Mouse (Mus musculus): Measurements from ENCODE around the gene Pan2. TPM values are rescaled to one million over a fixed set of nuclear protein-coding genes. Genes with fewer than 3 reads are reported as not detected.
"Not testable (repeated sequence)": the region's sequence is repeated elsewhere in the genome, so short reads cannot be mapped to it uniquely, and the experiment has no call there.

Pan2 gene
- total RNA-seq, 2 experiments from 2014 or later = 5.1 to 5.4 TPM

DNA sequence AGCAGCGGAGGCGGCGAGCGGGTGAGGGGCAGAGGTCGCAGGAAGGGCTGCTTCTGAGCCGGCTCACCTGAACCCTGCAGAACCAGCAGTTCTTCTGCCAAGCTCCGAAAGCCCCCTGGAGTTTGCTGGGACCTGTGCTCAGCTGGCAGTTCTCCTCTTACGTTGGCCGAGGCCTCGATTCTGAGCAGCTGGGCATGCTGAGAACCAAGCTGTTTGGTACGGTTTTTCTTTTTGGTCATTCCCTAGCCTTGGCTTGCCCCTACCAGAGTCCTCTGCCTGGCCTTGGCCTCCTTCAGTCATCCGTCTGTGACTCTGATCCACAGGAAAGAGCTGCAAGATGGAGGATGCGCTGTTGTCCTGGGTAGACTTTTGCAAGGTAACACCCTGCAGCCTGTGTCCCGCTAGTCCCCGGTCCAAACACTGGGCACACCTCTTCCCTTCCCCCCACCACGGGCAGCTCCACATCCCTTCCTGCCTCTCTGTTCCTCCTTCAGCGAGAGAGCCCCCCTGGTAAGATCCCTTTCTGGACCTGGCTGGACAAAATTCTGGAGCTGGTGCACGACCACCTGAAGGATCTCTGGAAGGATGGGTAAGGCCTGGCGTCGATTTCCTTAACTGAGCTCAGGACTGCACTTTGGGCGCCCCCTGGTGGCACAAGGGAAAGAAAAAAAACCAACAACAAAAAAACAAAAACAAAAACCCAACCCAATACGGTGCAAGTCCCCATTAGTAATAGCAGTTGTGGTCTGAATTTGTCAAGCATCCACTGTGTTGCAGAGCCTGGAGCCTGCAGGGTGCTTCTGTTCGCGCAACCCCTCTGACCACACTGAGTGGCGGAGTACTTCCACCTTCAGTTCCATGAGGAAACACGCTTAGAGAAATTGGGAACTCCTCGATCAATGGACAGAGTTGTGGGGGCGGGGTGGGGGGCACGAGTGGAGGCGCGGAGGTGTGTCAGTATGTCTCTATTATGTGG lies 19.2 kb upstream of the Pan2 start:
- DNase-seq = no peak

DNA sequence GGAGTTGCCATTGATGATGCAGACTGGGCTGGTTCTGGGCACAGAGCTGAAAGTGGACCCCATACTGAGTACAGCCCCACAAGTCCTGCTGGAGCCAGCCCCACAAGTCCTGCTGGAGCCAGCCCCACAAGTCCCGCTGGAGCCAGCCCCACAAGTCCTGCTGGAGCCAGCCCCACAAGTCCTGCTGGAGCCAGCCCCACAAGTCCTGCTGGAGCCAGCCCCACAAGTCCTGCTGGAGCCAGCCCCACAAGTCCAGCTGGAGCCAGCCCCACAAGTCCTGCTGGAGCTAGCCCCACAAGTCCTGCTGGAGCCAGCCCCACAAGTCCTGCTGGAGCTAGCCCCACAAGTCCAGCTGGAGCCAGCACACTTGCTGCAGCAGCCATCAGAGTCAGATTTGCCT lies 12.5 kb upstream of the Pan2 start:
- DNase-seq = peak; percentile 63

DNA sequence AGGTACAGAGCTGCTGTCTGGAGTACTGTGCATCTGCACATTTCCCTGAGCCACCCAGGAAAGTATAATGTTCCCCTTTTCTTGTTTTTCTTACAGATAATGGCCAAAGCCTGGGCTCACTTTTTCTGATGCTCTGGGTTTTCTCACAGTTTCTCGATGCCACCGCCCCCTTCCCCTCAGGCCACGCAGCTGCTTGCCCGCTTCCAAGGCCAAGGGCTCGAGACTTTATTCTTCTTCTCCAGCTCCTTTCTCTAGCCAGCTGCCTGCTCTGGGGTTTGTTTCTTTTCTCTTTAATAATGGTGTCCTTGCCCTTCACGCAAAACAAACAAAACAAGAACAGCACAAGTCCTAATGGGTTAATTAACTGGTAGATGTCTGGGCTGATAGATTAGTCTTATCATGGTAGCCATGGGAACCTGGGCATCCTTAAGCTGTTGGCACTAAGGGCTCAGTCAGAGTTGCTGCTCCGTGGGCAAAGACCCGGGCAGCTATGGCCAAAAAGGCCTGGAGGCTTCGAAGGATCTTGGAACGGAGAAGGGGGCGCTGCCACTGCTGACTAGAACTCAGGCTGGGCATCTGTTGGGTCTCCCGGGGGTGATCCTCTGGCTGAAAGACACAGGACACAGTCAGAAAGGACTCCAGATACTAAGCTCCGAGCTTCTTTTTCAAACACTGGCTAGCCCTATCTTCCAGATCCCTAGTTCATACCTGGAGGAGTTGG lies 6.6 kb upstream of the Pan2 start:
- DNase-seq = no peak

DNA sequence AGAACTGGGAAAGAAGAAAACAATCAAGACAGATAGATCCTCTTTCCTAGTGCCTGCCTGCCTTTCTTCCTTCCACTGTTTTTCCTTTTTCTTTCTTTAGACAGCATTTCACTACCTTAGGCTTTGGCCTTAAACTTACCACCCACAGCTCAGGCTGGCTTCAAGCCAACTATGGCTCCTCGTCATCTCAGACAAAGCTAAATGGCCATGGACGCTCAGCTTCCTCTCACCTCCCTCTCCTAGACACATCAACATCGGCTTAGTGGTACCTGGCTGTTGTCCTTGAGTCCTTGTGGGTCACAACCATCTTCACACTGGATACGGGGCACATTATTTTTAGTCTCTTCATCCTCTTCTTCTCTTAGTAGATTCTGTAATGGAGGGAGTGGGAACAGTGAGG lies 5.9 kb upstream of the Pan2 start:
- no peak for DNase-seq

GRCm38 (mm10) chr10:128297622-128298021 lies 5.5 kb upstream of the Pan2 start:
- DNase-seq = no peak

DNA sequence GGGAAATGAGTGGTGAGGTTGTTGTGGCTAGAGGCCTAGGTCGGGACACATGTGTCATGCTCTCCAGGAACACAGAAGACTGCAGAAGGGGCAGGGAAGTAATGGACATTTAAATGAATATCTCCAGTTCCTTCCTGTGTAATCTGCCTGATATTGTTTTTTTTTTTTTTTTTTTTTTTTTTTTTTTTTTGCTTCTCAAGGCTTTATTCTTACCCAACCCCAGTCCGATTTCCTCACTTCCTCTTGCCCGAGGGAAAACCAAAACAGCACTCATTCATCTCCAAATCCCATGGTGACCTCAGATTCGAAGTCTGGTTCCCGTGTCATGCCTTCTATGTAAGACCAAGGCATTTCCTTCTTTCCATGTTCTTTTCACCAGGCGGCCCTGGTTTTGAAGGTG lies 4.9 kb upstream of the Pan2 start:
- DNase-seq = no peak

GRCm38 (mm10) chr10:128298702-128299171 lies 4.4 kb upstream of the Pan2 start, which contains the start of gene Il23a:
Gene Il23a (minus strand): TSS chr10:128298752.
- DNase-seq = no peak

- DNase-seq = no peak
Measured at GRCm38 (mm10) chr10:128302357-128302756, 778 bp upstream of the Pan2 start.

DNA sequence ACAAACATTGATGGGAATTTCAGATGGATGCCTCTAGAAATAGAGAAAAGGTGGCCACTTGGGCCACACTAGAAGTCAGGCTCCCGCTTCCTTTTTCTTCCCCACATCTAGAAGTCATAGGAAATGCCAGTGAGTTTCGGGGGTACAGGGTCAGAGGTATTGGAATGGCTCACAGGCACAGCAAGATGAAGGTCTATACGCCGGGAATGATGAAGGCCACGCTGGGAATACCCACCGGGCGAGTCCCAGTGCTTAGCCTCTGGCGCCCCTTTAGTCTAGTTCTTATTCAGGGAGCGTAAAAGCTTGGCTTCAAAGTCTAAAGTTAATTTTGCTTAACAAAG lies 380 bp upstream of the Pan2 start:
- DNase-seq = no peak

DNA sequence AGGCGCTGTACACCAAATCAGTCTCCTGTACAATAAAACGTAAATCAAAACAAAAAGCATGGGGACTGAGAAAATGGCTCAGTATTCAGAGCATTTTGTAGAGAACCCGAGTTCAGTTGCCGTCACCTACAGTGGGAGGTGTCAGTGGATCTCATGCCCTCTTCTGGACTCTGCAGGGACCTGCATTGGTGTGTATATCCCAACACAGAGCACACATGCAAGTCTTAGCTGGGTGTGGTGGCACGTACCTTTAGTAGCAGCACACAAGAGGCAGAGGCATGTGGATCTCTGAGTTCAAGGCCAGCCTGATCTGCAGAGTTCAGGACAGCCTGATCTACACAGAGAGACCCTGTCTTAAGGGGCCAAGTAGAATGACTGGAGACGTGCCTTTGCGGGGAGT lies 6.5 kb downstream of the Pan2 start:
- DNase-seq = no peak

GRCm38 (mm10) chr10:128310177-128310576 lies 7.0 kb downstream of the Pan2 start:
- no peak for DNase-seq

- no peak for DNase-seq
Measured at GRCm38 (mm10) chr10:128310902-128311301, 7.8 kb downstream of the Pan2 start.

DNA sequence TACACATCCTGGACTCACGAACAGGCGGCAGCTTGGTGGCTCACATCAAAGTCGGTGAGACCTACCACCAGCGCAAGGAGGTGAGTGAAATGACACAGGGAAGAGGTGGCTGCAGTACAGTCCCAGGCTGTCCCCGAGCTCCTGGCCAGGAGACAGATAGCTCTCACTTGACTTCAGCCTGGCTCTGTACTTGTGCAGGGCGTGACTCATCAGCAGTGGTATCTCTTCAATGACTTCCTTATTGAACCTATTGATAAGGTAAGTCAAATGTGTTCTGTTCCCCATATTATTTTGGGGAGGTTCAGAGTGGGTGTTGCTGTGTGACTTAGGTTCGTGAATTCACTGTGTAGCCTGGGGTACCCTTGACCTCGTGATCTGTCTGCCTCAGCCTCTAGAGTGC lies 12.4 kb downstream of the Pan2 start:
- DNase-seq = no peak

DNA sequence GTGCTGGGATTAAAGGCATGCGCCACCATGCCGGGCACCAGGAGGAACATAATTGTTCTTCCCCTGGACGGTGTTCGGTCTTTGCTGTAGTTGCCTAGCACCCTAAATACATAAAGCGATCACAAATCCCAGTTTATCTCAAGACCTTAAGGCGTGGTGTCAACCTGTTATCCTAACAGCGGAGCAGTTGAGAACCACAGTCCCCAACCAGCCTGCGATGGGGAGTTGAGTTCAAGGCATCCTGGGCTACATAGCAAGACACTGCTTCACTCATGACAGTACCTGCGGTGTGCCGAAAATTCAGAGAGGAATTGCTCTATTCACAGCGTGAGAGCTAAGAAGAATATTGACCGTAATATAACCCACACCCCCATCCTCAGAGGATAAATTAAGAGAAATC lies 18.5 kb downstream of the Pan2 start:
- no peak for DNase-seq

DNA sequence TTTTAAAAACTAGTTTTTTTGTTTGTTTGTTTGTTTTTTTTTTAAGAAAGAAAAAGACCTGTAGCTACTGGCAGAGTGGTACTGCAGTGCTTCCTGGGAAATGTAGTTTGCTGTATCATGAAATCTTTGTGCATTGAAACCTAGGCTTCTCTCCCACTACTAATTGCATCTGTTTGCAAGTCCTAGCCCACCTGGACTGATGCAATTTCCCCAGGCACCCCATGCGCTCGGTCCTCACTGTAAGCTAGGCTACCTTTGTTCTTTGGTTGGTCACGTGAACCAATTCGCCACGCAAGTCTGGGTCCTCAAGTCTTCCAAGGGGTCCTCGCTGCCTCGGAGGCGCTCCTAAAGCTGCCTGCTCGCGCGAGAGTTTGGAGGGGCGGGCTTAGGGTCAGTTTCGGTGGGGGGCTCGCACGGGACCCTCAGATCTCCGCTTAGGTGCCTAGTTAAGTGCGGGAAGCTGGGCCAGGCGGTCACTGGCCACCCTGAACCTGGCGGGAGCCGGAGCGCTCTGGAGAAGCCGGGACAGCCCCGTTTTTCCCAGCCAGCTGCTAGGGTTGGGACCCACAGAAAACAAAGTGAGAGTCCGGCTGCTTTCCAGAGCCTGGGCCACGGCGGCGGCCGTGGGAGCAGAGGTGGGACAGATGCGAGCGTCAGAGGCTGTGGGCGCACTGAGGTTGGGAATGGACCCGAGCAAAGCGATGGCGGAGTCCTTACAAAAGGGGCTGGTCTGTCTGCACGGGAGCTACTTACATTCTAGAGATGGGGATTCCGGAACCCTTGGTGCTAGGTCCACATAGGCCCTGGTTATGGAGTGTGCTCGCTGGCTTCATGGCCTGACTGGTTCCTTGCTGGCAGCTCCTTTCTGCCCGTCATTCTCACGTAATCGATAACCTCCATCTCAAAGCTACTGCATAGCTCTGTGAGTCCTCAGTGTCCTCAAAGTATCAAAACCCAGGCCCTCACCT lies 19.3 kb downstream of the Pan2 start, which contains the start of gene Cnpy2:
Cnpy2 (plus strand) TSS at position 319 of the 968 bp plus-strand sequence.
- peak; percentile 79 for DNase-seq

GRCm38 (mm10) chr10:128323516-128323915 lies 20.4 kb downstream of the Pan2 start:
- DNase-seq = no peak

- no peak for DNase-seq
Measured at GRCm38 (mm10) chr10:128326825-128327224, 23.7 kb downstream of the Pan2 start.

GRCm38 (mm10) chr10:128327610-128328009 lies 24.5 kb downstream of the Pan2 start:
- no peak for DNase-seq

- DNase-seq = not testable (repeated sequence)
Measured at GRCm38 (mm10) chr10:128332358-128333249, 29.5 kb downstream of the Pan2 start.

GRCm38 (mm10) chr10:128335582-128335981 lies 32.4 kb downstream of the Pan2 start:
- DNase-seq = peak; percentile 47

GRCm38 (mm10) chr10:128336195-128336594 lies 33.1 kb downstream of the Pan2 start:
- no peak for DNase-seq

Measured in gastrocnemius, postnatal 25 days (tissue).